Mouse (Mus musculus) stomach, embryonic 15.5 days (tissue): ENCODE measurements around the gene Ptges3. TPM values are rescaled to one million over a fixed set of nuclear protein-coding genes. Genes with fewer than 3 reads are reported as not detected.

Experiments
- ATAC-seq: fragments of 200-750 bp; cut with Nextera tagmentation; 2 replicates; pipeline ENCODE4 v1.8.0; 2017; ENCODE audit warnings: low read depth, moderate number of reproducible peaks, moderate TSS enrichment; ENCODE audit not compliant: insufficient read depth, low FRiP score
- H3K27ac ChIP-seq: fragments of 300-500 bp; sonication (generic); 2 replicates; pipeline ENCODE4 v1.5.1; 2015; ENCODE audit warnings: mild to moderate bottlenecking, inconsistent platforms
- H3K27me3 ChIP-seq: fragments of 300-500 bp; sonication (generic); replicated peaks from 2 replicates; pipeline ENCODE4 v1.6.1; 2015; ENCODE audit warnings: inconsistent platforms
- H3K36me3 ChIP-seq: fragments of 300-500 bp; sonication (generic); 2 replicates; pipeline ENCODE4 v1.6.1; 2015; ENCODE audit warnings: inconsistent platforms
- H3K4me1 ChIP-seq: fragments of 300-500 bp; sonication (generic); 2 replicates; pipeline ENCODE4 v1.6.1; 2015; ENCODE audit warnings: inconsistent platforms
- H3K4me2 ChIP-seq: fragments of 300-500 bp; sonication (generic); 2 replicates; pipeline ENCODE4 v1.6.1; 2015; ENCODE audit warnings: mild to moderate bottlenecking, inconsistent platforms
- H3K4me3 ChIP-seq: fragments of 300-500 bp; sonication (generic); replicated peaks from 2 replicates; pipeline ENCODE4 v1.5.1; 2015; ENCODE audit warnings: inconsistent platforms
- H3K9ac ChIP-seq: fragments of 300-500 bp; sonication (generic); 2 replicates; pipeline ENCODE4 v1.6.1; 2015; ENCODE audit warnings: inconsistent platforms
- H3K9me3 ChIP-seq: fragments of 300-500 bp; sonication (generic); 2 replicates; pipeline ENCODE4 v1.6.1; 2016; ENCODE audit warnings: inconsistent platforms
- WGBS: fragments of 180-500 bp; shearing (Covaris S2); methylation state at CpG from one replicate; pipeline ENCODE4 v1.1.7; 2015; 5-methylcytosine and 5-hydroxymethylcytosine counted together
- polyA plus RNA-seq: library from polyadenylated mRNA; unstranded; fragments of >200 nt; fragmentation: Nextera tagmentation; extraction: Ambion mirVana; gene quantifications from 2 replicates; pipeline ENCODE4 v1.2.1, GENCODE M21; 2015

The Ptges3 gene
- 522 and 529 TPM in 2 replicates for polyA plus RNA-seq

- WGBS = 0% methylated on average over 70 of the region's 72 CpGs
- H3K4me3 ChIP-seq = peak within 1 kb of the TSS; percentile 93
- H3K9me3 ChIP-seq = no peaks in the 10 kb centered on the region
- peak within 1 kb of the TSS; percentile 97 for H3K9ac ChIP-seq
- peak within 1 kb of the TSS; percentile 81 for H3K4me2 ChIP-seq
- 0 out of 2 replicates have a peak, but pooled peaks cover 5% of the 10 kb centered on the region for H3K4me1 ChIP-seq
- ATAC-seq = peak; percentile 92
- 0 out of 2 replicates have a peak, but pooled peaks cover 3% of the 10 kb centered on the region for H3K36me3 ChIP-seq
- peak within 1 kb of the TSS; percentile 99 for H3K27ac ChIP-seq
- no peaks in the 10 kb centered on the region for H3K27me3 ChIP-seq
These were observed at the start of gene Ptges3 for GRCm38 (mm10) chr10:128058601-128059151. Gene Ptges3, plus strand, starts transcription at chr10:128058954.

GRCm38 (mm10) chr10:128009735-128010134 lies 49.0 kb upstream of the Ptges3 start:
- no peak overlapping the region for H3K27ac ChIP-seq
- 80% methylated on average over 5 of the region's 5 CpGs for WGBS
- ATAC-seq = no peak
- H3K9ac ChIP-seq = no peak overlapping the region
- no peak overlapping the region for H3K4me3 ChIP-seq
- H3K36me3 ChIP-seq = no peaks in the 10 kb centered on the region
- H3K4me2 ChIP-seq = no peak overlapping the region
- H3K27me3 ChIP-seq = no peaks in the 10 kb centered on the region
- no peaks in the 10 kb centered on the region for H3K9me3 ChIP-seq
- H3K4me1 ChIP-seq = no peaks in the 10 kb centered on the region

- Histone ChIP-seq H3K27me3 (no peaks in the 10 kb centered on the region), H3K4me2 (peak within 1 kb of the TSS; percentile 69), H3K4me1 (no peaks in the 10 kb centered on the region), H3K4me3 (peak within 1 kb of the TSS; percentile 68), H3K36me3 (peaks cover 10% of the 10 kb centered on the region), H3K9ac (peak within 1 kb of the TSS; percentile 32; the same call in 1 of the 2 replicates), H3K27ac (peak within 1 kb of the TSS; percentile 75), H3K9me3 (no peaks in the 10 kb centered on the region)
- peak; percentile 88 for ATAC-seq
- WGBS = 5% methylated on average over 31 of the region's 31 CpGs
These were observed 43.5 kb upstream of the Ptges3 start, which contains the start of gene Prim1 for GRCm38 (mm10) chr10:128015068-128015934. Gene Prim1, plus strand, starts transcription at chr10:128015168.

GRCm38 (mm10) chr10:128022196-128022595 lies 36.6 kb upstream of the Ptges3 start:
- no peak for ATAC-seq
- H3K27me3 ChIP-seq = no peaks in the 10 kb centered on the region
- H3K9me3 ChIP-seq = no peaks in the 10 kb centered on the region
- H3K4me2 ChIP-seq = no peak overlapping the region
- no peaks in the 10 kb centered on the region for H3K4me1 ChIP-seq
- H3K9ac ChIP-seq = no peak overlapping the region
- peaks cover 43% of the 10 kb centered on the region for H3K36me3 ChIP-seq
- no peak overlapping the region for H3K4me3 ChIP-seq
- 95% methylated on average over 5 of the region's 5 CpGs for WGBS
- no peak overlapping the region for H3K27ac ChIP-seq

- no peak overlapping the region for H3K4me2 ChIP-seq
- H3K36me3 ChIP-seq = peaks cover 43% of the 10 kb centered on the region
- no peak overlapping the region for H3K9ac ChIP-seq
- no peaks in the 10 kb centered on the region for H3K27me3 ChIP-seq
- H3K27ac ChIP-seq = no peak overlapping the region
- no peaks in the 10 kb centered on the region for H3K4me1 ChIP-seq
- no peak for ATAC-seq
- no peak overlapping the region for H3K4me3 ChIP-seq
- 94% methylated on average over 10 of the region's 10 CpGs for WGBS
- no peaks in the 10 kb centered on the region for H3K9me3 ChIP-seq
These were observed 35.3 kb upstream of the Ptges3 start for GRCm38 (mm10) chr10:128023496-128023895.

GRCm38 (mm10) chr10:128029931-128030330 lies 28.8 kb upstream of the Ptges3 start:
- peaks cover 30% of the 10 kb centered on the region for H3K36me3 ChIP-seq
- H3K9me3 ChIP-seq = no peaks in the 10 kb centered on the region
- H3K4me3 ChIP-seq = no peak overlapping the region
- no peaks in the 10 kb centered on the region for H3K27me3 ChIP-seq
- no peak overlapping the region for H3K4me2 ChIP-seq
- H3K27ac ChIP-seq = no peak overlapping the region
- 0 out of 2 replicates have a peak, but pooled peaks cover 4% of the 10 kb centered on the region for H3K4me1 ChIP-seq
- 87% methylated on average over 7 of the region's 7 CpGs for WGBS
- no peak for ATAC-seq
- no peak overlapping the region for H3K9ac ChIP-seq

GRCm38 (mm10) chr10:128030860-128031259 lies 27.9 kb upstream of the Ptges3 start:
- no peaks in the 10 kb centered on the region for H3K27me3 ChIP-seq
- no peak for ATAC-seq
- no peak overlapping the region for H3K4me2 ChIP-seq
- whole genome bisulfite sequencing = 54% methylated on average over 2 of the region's 2 CpGs
- H3K9me3 ChIP-seq = no peaks in the 10 kb centered on the region
- peaks cover 24% of the 10 kb centered on the region for H3K36me3 ChIP-seq
- H3K27ac ChIP-seq = no peak overlapping the region
- H3K4me3 ChIP-seq = no peak overlapping the region
- H3K4me1 ChIP-seq = 0 out of 2 replicates have a peak, but pooled peaks cover 5% of the 10 kb centered on the region
- no peak overlapping the region for H3K9ac ChIP-seq

GRCm38 (mm10) chr10:128036746-128037425 lies 21.9 kb upstream of the Ptges3 start:
- 4% methylated on average over 10 of the region's 10 CpGs for WGBS
- Histone ChIP-seq H3K36me3 (peaks cover 31% of the 10 kb centered on the region), H3K27ac (peak overlapping the region; percentile 98), H3K4me3 (peak overlapping the region; percentile 98), H3K9me3 (no peaks in the 10 kb centered on the region), H3K27me3 (no peaks in the 10 kb centered on the region), H3K4me2 (peak overlapping the region; percentile 77), H3K4me1 (peaks cover 34% of the 10 kb centered on the region), H3K9ac (peak overlapping the region; percentile 99)
- ATAC-seq = 0 out of 2 replicates have a peak, but pooled peaks have one; percentile 6

- Histone ChIP-seq H3K4me3 (no peak overlapping the region), H3K36me3 (peaks cover 31% of the 10 kb centered on the region), H3K4me2 (peak overlapping the region; percentile 6; the same call in 1 of the 2 replicates), H3K4me1 (peaks cover 34% of the 10 kb centered on the region), H3K9me3 (no peaks in the 10 kb centered on the region), H3K27me3 (no peaks in the 10 kb centered on the region), H3K9ac (no peak overlapping the region), H3K27ac (no peak overlapping the region)
- 65% methylated on average over 3 of the region's 3 CpGs for WGBS
- ATAC-seq = no peak
These were observed 20.8 kb upstream of the Ptges3 start for GRCm38 (mm10) chr10:128037921-128038320.

- ATAC-seq = no peak
- no peak overlapping the region for H3K27ac ChIP-seq
- H3K36me3 ChIP-seq = peaks cover 42% of the 10 kb centered on the region
- H3K9ac ChIP-seq = no peak overlapping the region; the same call in 1 of the 2 replicates
- 0 out of 2 replicates have a peak overlapping the region, but pooled peaks have one; percentile 5 for H3K4me3 ChIP-seq
- WGBS = 30% methylated on average over 5 of the region's 5 CpGs
- peaks cover 35% of the 10 kb centered on the region for H3K4me1 ChIP-seq
- peak overlapping the region; percentile 6; the same call in 1 of the 2 replicates for H3K4me2 ChIP-seq
- no peaks in the 10 kb centered on the region for H3K9me3 ChIP-seq
- H3K27me3 ChIP-seq = no peaks in the 10 kb centered on the region
These were observed 19.6 kb upstream of the Ptges3 start for GRCm38 (mm10) chr10:128039167-128039566.

- no peak overlapping the region for H3K4me3 ChIP-seq
- H3K27me3 ChIP-seq = no peaks in the 10 kb centered on the region
- no peak overlapping the region for H3K27ac ChIP-seq
- no peak overlapping the region for H3K9ac ChIP-seq
- H3K9me3 ChIP-seq = no peaks in the 10 kb centered on the region
- no peak for ATAC-seq
- 66% methylated on average over 3 of the region's 3 CpGs for WGBS
- peaks cover 49% of the 10 kb centered on the region for H3K36me3 ChIP-seq
- H3K4me2 ChIP-seq = no peak overlapping the region
- H3K4me1 ChIP-seq = peaks cover 39% of the 10 kb centered on the region
These were observed 18.9 kb upstream of the Ptges3 start for GRCm38 (mm10) chr10:128039858-128040257.
